Mouse (Mus musculus): Measurements from ENCODE around the gene A730061H03Rik. TPM values are rescaled to one million over a fixed set of nuclear protein-coding genes. Genes with fewer than 3 reads are reported as not detected.

The A730061H03Rik gene
- polyA plus RNA-seq, 1 experiment from 2014 or later = 2.0 TPM

GRCm38 (mm10) chr14:55542268-55542667 lies 17.9 kb downstream of the A730061H03Rik start:
- H3K9me3 ChIP-seq (ENCODE audit: control insufficient read depth, low read length) = no peaks in the 10 kb centered on the region
- peaks cover 16% of the 10 kb centered on the region for H3K4me1 ChIP-seq (ENCODE audit: control insufficient read depth, insufficient read depth, low read length)
- no peak overlapping the region for H3K9ac ChIP-seq (ENCODE audit: low read depth, low read length)
- H3K4me3 ChIP-seq (ENCODE audit: low read length) = no peak overlapping the region
- H3K4me2 ChIP-seq (ENCODE audit: low read depth, low read length) = no peak overlapping the region
- peaks cover 6% of the 10 kb centered on the region for H3K36me3 ChIP-seq (ENCODE audit: control insufficient read depth, insufficient read depth, low read length)
- H3K27me3 ChIP-seq (replicated peaks; ENCODE audit: control insufficient read depth, insufficient read depth, low read length) = no peaks in the 10 kb centered on the region
- ATAC-seq = no peak
- 95% methylated on average over 12 of the region's 12 CpGs for WGBS
- H3K27ac ChIP-seq (ENCODE audit: low read length) = no peak overlapping the region

- H3K36me3 ChIP-seq (ENCODE audit: control insufficient read depth, insufficient read depth, low read length) = peaks cover 6% of the 10 kb centered on the region
- peaks cover 16% of the 10 kb centered on the region for H3K4me1 ChIP-seq (ENCODE audit: control insufficient read depth, insufficient read depth, low read length)
- peak overlapping the region; percentile 65 for H3K4me2 ChIP-seq (ENCODE audit: low read depth, low read length)
- H3K9me3 ChIP-seq (ENCODE audit: control insufficient read depth, low read length) = no peaks in the 10 kb centered on the region
- 3% methylated on average over 10 of the region's 10 CpGs for WGBS
- H3K27ac ChIP-seq (ENCODE audit: low read length) = peak overlapping the region; percentile 95
- peak overlapping the region; percentile 87 for H3K9ac ChIP-seq (ENCODE audit: low read depth, low read length)
- no peaks in the 10 kb centered on the region for H3K27me3 ChIP-seq (replicated peaks; ENCODE audit: control insufficient read depth, insufficient read depth, low read length)
- peak overlapping the region; percentile 74 for H3K4me3 ChIP-seq (ENCODE audit: low read length)
- peak; percentile 57 for ATAC-seq
Observed at GRCm38 (mm10) chr14:55540787-55541321, 19.4 kb downstream of the A730061H03Rik start.

GRCm38 (mm10) chr14:55540067-55540786 lies 20.0 kb downstream of the A730061H03Rik start, which contains the start of gene Pck2:
TSS of gene Pck2 (plus strand) at chr14:55540266.
- Histone ChIP-seq H3K9me3 (ENCODE audit: control insufficient read depth, low read length) (no peaks in the 10 kb centered on the region), H3K27ac (ENCODE audit: low read length) (peak within 1 kb of the TSS; percentile 95), H3K27me3 (replicated peaks; ENCODE audit: control insufficient read depth, insufficient read depth, low read length) (no peaks in the 10 kb centered on the region), H3K9ac (ENCODE audit: low read depth, low read length) (peak within 1 kb of the TSS; percentile 87), H3K4me3 (ENCODE audit: low read length) (peak within 1 kb of the TSS; percentile 74), H3K4me1 (ENCODE audit: control insufficient read depth, insufficient read depth, low read length) (peaks cover 16% of the 10 kb centered on the region), H3K36me3 (ENCODE audit: control insufficient read depth, insufficient read depth, low read length) (peaks cover 3% of the 10 kb centered on the region), H3K4me2 (ENCODE audit: low read depth, low read length) (peak within 1 kb of the TSS; percentile 65)
- peak; percentile 97 for ATAC-seq
- 1% methylated on average over 31 of the region's 32 CpGs for WGBS

GRCm38 (mm10) chr14:55536116-55536745 lies 24.0 kb downstream of the A730061H03Rik start:
- no peak overlapping the region for H3K4me3 ChIP-seq (ENCODE audit: low read length)
- H3K9ac ChIP-seq (ENCODE audit: low read depth, low read length) = no peak overlapping the region
- no peaks in the 10 kb centered on the region for H3K9me3 ChIP-seq (ENCODE audit: control insufficient read depth, low read length)
- H3K36me3 ChIP-seq (ENCODE audit: control insufficient read depth, insufficient read depth, low read length) = no peaks in the 10 kb centered on the region
- 45% methylated on average over 6 of the region's 6 CpGs for WGBS
- ATAC-seq = no peak
- H3K27ac ChIP-seq (ENCODE audit: low read length) = no peak overlapping the region
- H3K4me1 ChIP-seq (ENCODE audit: control insufficient read depth, insufficient read depth, low read length) = peaks cover 12% of the 10 kb centered on the region
- no peak overlapping the region for H3K4me2 ChIP-seq (ENCODE audit: low read depth, low read length)
- H3K27me3 ChIP-seq (replicated peaks; ENCODE audit: control insufficient read depth, insufficient read depth, low read length) = no peaks in the 10 kb centered on the region

- H3K9me3 ChIP-seq (ENCODE audit: control insufficient read depth, low read length) = no peaks in the 10 kb centered on the region
- no peaks in the 10 kb centered on the region for H3K36me3 ChIP-seq (ENCODE audit: control insufficient read depth, insufficient read depth, low read length)
- H3K27me3 ChIP-seq (replicated peaks; ENCODE audit: control insufficient read depth, insufficient read depth, low read length) = peaks cover 18% of the 10 kb centered on the region
- no peak for ATAC-seq
- no peak overlapping the region for H3K27ac ChIP-seq (ENCODE audit: low read length)
- 23% methylated on average over 3 of the region's 3 CpGs for WGBS
- H3K9ac ChIP-seq (ENCODE audit: low read depth, low read length) = no peak overlapping the region
- no peaks in the 10 kb centered on the region for H3K4me1 ChIP-seq (ENCODE audit: control insufficient read depth, insufficient read depth, low read length)
- no peak overlapping the region for H3K4me2 ChIP-seq (ENCODE audit: low read depth, low read length)
- H3K4me3 ChIP-seq (ENCODE audit: low read length) = no peak overlapping the region
Observed at GRCm38 (mm10) chr14:55527940-55528339, 32.3 kb downstream of the A730061H03Rik start.

GRCm38 (mm10) chr14:55526674-55527073 lies 33.5 kb downstream of the A730061H03Rik start:
- no peak overlapping the region for H3K4me2 ChIP-seq (ENCODE audit: low read depth, low read length)
- no peaks in the 10 kb centered on the region for H3K36me3 ChIP-seq (ENCODE audit: control insufficient read depth, insufficient read depth, low read length)
- H3K9me3 ChIP-seq (ENCODE audit: control insufficient read depth, low read length) = no peaks in the 10 kb centered on the region
- peaks cover 26% of the 10 kb centered on the region for H3K27me3 ChIP-seq (replicated peaks; ENCODE audit: control insufficient read depth, insufficient read depth, low read length)
- no peak for ATAC-seq
- WGBS = 64% methylated on average over 2 of the region's 2 CpGs
- H3K27ac ChIP-seq (ENCODE audit: low read length) = no peak overlapping the region
- H3K9ac ChIP-seq (ENCODE audit: low read depth, low read length) = no peak overlapping the region
- no peaks in the 10 kb centered on the region for H3K4me1 ChIP-seq (ENCODE audit: control insufficient read depth, insufficient read depth, low read length)
- H3K4me3 ChIP-seq (ENCODE audit: low read length) = no peak overlapping the region

GRCm38 (mm10) chr14:55524785-55525184 lies 35.4 kb downstream of the A730061H03Rik start, which contains the start of gene Nrl:
TSS of gene Nrl (minus strand) at chr14:55524981.
- Histone ChIP-seq H3K36me3 (ENCODE audit: control insufficient read depth, insufficient read depth, low read length) (no peaks in the 10 kb centered on the region), H3K27ac (ENCODE audit: low read length) (no peak within 1 kb of the TSS), H3K4me2 (ENCODE audit: low read depth, low read length) (no peak within 1 kb of the TSS), H3K9me3 (ENCODE audit: control insufficient read depth, low read length) (no peaks in the 10 kb centered on the region), H3K4me3 (ENCODE audit: low read length) (no peak within 1 kb of the TSS), H3K9ac (ENCODE audit: low read depth, low read length) (no peak within 1 kb of the TSS), H3K4me1 (ENCODE audit: control insufficient read depth, insufficient read depth, low read length) (peaks cover 4% of the 10 kb centered on the region; the same call in 1 of the 2 replicates), H3K27me3 (replicated peaks; ENCODE audit: control insufficient read depth, insufficient read depth, low read length) (peaks cover 34% of the 10 kb centered on the region)
- 25% methylated on average over 8 of the region's 8 CpGs for WGBS
- no peak for ATAC-seq

- Histone ChIP-seq H3K27ac (ENCODE audit: low read length) (no peak overlapping the region), H3K9ac (ENCODE audit: low read depth, low read length) (no peak overlapping the region), H3K36me3 (ENCODE audit: control insufficient read depth, insufficient read depth, low read length) (no peaks in the 10 kb centered on the region), H3K4me2 (ENCODE audit: low read depth, low read length) (no peak overlapping the region), H3K9me3 (ENCODE audit: control insufficient read depth, low read length) (no peaks in the 10 kb centered on the region), H3K27me3 (replicated peaks; ENCODE audit: control insufficient read depth, insufficient read depth, low read length) (peaks cover 34% of the 10 kb centered on the region), H3K4me1 (ENCODE audit: control insufficient read depth, insufficient read depth, low read length) (peaks cover 4% of the 10 kb centered on the region; the same call in 1 of the 2 replicates), H3K4me3 (ENCODE audit: low read length) (no peak overlapping the region)
- no peak for ATAC-seq
- 51% methylated on average over 4 of the region's 4 CpGs for WGBS
Observed at GRCm38 (mm10) chr14:55524062-55524461, 36.1 kb downstream of the A730061H03Rik start.
